Mouse (Mus musculus) liver, embryonic 14.5 days (tissue): Measurements from ENCODE around the gene Amdhd2.

Source experiments
- CTCF ChIP-seq: IDR thresholded peaks from 2 replicates; pipeline ENCODE4 v1.5.1; 2016; ENCODE audit warnings: antibody characterized with exemption, low read depth, control low read depth
- EP300 ChIP-seq: IDR thresholded peaks from 2 replicates; pipeline ENCODE4 v1.6.1; 2016; ENCODE audit warnings: antibody characterized with exemption, low read depth

DNA sequence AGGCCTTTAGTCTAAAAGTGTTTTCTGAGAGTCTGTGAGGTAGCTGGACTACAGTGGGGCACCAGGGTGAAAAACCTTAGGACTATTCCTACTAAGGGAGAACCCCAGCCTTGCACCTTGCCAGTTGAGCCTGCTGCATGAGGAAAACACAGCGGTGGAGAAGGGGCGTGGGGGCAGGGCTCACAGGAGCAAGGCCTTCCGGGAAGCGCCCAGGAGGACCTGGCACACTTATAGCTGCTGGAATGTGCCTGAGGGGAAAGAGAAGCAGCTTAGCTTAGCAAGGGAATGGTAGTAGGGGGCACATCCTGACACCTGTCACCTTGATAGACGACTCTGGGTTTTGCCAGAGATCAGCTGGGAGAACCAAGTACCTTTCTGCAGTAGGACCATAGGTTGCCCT is 2.1 kb downstream of the Amdhd2 start:
- TF ChIP-seq CTCF (no peak), EP300 (no peak)
